Mouse (Mus musculus) myocyte (in vitro differentiated cells): ENCODE results near the gene Ebi3. TPM values are rescaled to one million over a fixed set of nuclear protein-coding genes. Genes with fewer than 3 reads are reported as not detected.

ENCODE experiments used
- H3K27me3 ChIP-seq: one replicate; pipeline ENCODE4 v1.6.1; 2011; ENCODE audit not compliant: control insufficient read depth, insufficient read depth, insufficient read length
- H3K36me3 ChIP-seq: one replicate; pipeline ENCODE4 v1.6.1; 2011; ENCODE audit not compliant: control insufficient read depth, insufficient read depth
- H3K4me2 ChIP-seq: one replicate; pipeline ENCODE4 v1.6.1; 2011; ENCODE audit warnings: low read depth, control low read depth
- H3K4me3 ChIP-seq: one replicate; pipeline ENCODE4 v1.5.1; 2011; ENCODE audit warnings: mild to moderate bottlenecking, control low read depth, moderate library complexity
- H3K79me2 ChIP-seq: one replicate; pipeline ENCODE4 v1.6.1; 2011; ENCODE audit not compliant: control insufficient read depth, insufficient read depth
- H3ac ChIP-seq: one replicate; pipeline ENCODE4 v1.6.1; 2011; ENCODE audit not compliant: control insufficient read depth, insufficient read length
- CEBPB ChIP-seq: IDR thresholded peaks from 2 replicates; pipeline ENCODE4 v1.6.1; 2011; ENCODE audit warnings: mild to moderate bottlenecking, moderate library complexity; ENCODE audit not compliant: poor library complexity, insufficient read depth, severe bottlenecking
- E2F4 ChIP-seq: IDR thresholded peaks from one replicate; pipeline ENCODE4 v1.6.1; 2011; ENCODE audit warnings: mild to moderate bottlenecking, control low read depth, moderate library complexity; ENCODE audit not compliant: insufficient read depth
- MAX ChIP-seq: IDR thresholded peaks from one replicate; pipeline ENCODE4 v1.6.1; 2011; ENCODE audit warnings: low read depth, mild to moderate bottlenecking, control low read depth
- MYOD1 ChIP-seq, 3 experiments: IDR thresholded peaks; one replicate each; pipeline ENCODE4 v1.6.1; 2011; ENCODE audit warnings: control low read depth in 2 of 3, low read depth in 2 of 3, mild to moderate bottlenecking in 2 of 3, moderate library complexity in 1 of 3; ENCODE audit not compliant: insufficient read length in 2 of 3, control insufficient read depth in 1 of 3
- MYOG ChIP-seq, 3 experiments: IDR thresholded peaks; one replicate each; pipeline ENCODE4 v1.6.1; 2011; ENCODE audit warnings: control low read depth in 2 of 3, low read depth in 2 of 3, mild to moderate bottlenecking in 2 of 3; ENCODE audit not compliant: insufficient read length in 2 of 3, control insufficient read depth in 1 of 3, insufficient read depth in 1 of 3
- POLR2A ChIP-seq: IDR thresholded peaks from one replicate; pipeline ENCODE4 v1.6.1; 2011; ENCODE audit warnings: low read depth, mild to moderate bottlenecking, control low read depth, moderate library complexity; ENCODE audit not compliant: insufficient read length
- POLR2AphosphoS2 ChIP-seq: IDR thresholded peaks from one replicate; pipeline ENCODE4 v1.6.1; 2011; ENCODE audit warnings: low read depth, control low read depth; ENCODE audit not compliant: insufficient read length
- REST ChIP-seq: IDR thresholded peaks from one replicate; pipeline ENCODE4 v1.6.1; 2011; ENCODE audit warnings: mild to moderate bottlenecking, control low read depth, moderate library complexity; ENCODE audit not compliant: insufficient read depth, insufficient read length
- SRF ChIP-seq: IDR thresholded peaks from one replicate; pipeline ENCODE4 v1.6.1; 2011; ENCODE audit warnings: low read depth; ENCODE audit not compliant: control insufficient read depth, insufficient read length
- TCF12 ChIP-seq: IDR thresholded peaks from one replicate; pipeline ENCODE4 v1.6.1; 2011; ENCODE audit warnings: mild to moderate bottlenecking, control low read depth; ENCODE audit not compliant: poor library complexity, insufficient read depth, severe bottlenecking
- TCF3 ChIP-seq: IDR thresholded peaks from one replicate; pipeline ENCODE4 v1.6.1; 2011; ENCODE audit warnings: low read depth, control low read depth; ENCODE audit not compliant: insufficient read length
- USF1 ChIP-seq: IDR thresholded peaks from one replicate; pipeline ENCODE4 v1.6.1; 2011; ENCODE audit warnings: low read depth, mild to moderate bottlenecking, control low read depth, moderate library complexity
- polyA plus RNA-seq: library from polyadenylated mRNA; unstranded; fragments of >200 nt; fragmentation: generic; extraction: Trizol; gene quantifications from one replicate; pipeline ENCODE4 v1.2.1, GENCODE M21; 2012; ENCODE audit warnings: missing spikeins

Gene Ebi3
- polyA plus RNA-seq, 1 experiment: not detected

- H3K4me3 ChIP-seq: no peak overlapping the region
- no peak for TF ChIP-seq MYOG (IDR thresholded peaks at IDR 0.05; ENCODE audit: control insufficient read depth in 1 of 3, insufficient read depth in 1 of 3, insufficient read length in 2 of 3, low read depth in 2 of 3)
- no peak for TF ChIP-seq SRF
- no peak for TF ChIP-seq POLR2AphosphoS2
- TF ChIP-seq E2F4: no peak
- TF ChIP-seq REST: no peak
- TF ChIP-seq TCF3: no peak
- TF ChIP-seq CEBPB: no peak
- no peak for TF ChIP-seq POLR2A
- no peak for TF ChIP-seq USF1
- TF ChIP-seq MAX: no peak
- no peak for TF ChIP-seq MYOD1 (IDR thresholded peaks at IDR 0.05; ENCODE audit: control insufficient read depth in 1 of 3, insufficient read length in 2 of 3, low read depth in 2 of 3)
- TF ChIP-seq TCF12: no peak
- H3K27me3 ChIP-seq: peaks cover 2% of the 10 kb centered on the region
- H3ac ChIP-seq: no peak overlapping the region
- peaks cover 3% of the 10 kb centered on the region for H3K79me2 ChIP-seq
- peaks cover 10% of the 10 kb centered on the region for H3K36me3 ChIP-seq
- H3K4me2 ChIP-seq: no peak overlapping the region
Observed at GRCm38 (mm10) chr17:55964996-55965395, 12.6 kb downstream of the Ebi3 start.

GRCm38 (mm10) chr17:55967186-55967585, 14.7 kb downstream of the Ebi3 start:
- Histone ChIP-seq H3K79me2 (no peaks in the 10 kb centered on the region), H3ac (no peak overlapping the region), H3K36me3 (peaks cover 10% of the 10 kb centered on the region), H3K4me3 (no peak overlapping the region), H3K27me3 (peaks cover 17% of the 10 kb centered on the region), H3K4me2 (no peak overlapping the region)
- TF ChIP-seq MYOD1 (IDR thresholded peaks at IDR 0.05; ENCODE audit: control insufficient read depth in 1 of 3, insufficient read length in 2 of 3, low read depth in 2 of 3) (no peak), REST (no peak), POLR2A (no peak), TCF3 (no peak), TCF12 (no peak), USF1 (no peak), MAX (no peak), MYOG (IDR thresholded peaks at IDR 0.05; ENCODE audit: control insufficient read depth in 1 of 3, insufficient read depth in 1 of 3, insufficient read length in 2 of 3, low read depth in 2 of 3) (no peak), POLR2AphosphoS2 (no peak), E2F4 (no peak), CEBPB (no peak), SRF (no peak)

- Histone ChIP-seq H3K36me3 (peaks cover 10% of the 10 kb centered on the region), H3K4me2 (no peak overlapping the region), H3ac (no peak overlapping the region), H3K4me3 (no peak overlapping the region), H3K79me2 (no peaks in the 10 kb centered on the region), H3K27me3 (peaks cover 17% of the 10 kb centered on the region)
- TF ChIP-seq POLR2A (no peak), TCF3 (no peak), TCF12 (no peak), POLR2AphosphoS2 (no peak), MYOD1 (IDR thresholded peaks at IDR 0.05; ENCODE audit: control insufficient read depth in 1 of 3, insufficient read length in 2 of 3, low read depth in 2 of 3) (no peak), E2F4 (no peak), MAX (no peak), SRF (no peak), MYOG (IDR thresholded peaks at IDR 0.05; ENCODE audit: control insufficient read depth in 1 of 3, insufficient read depth in 1 of 3, insufficient read length in 2 of 3, low read depth in 2 of 3) (no peak), USF1 (no peak), CEBPB (no peak), REST (no peak)
Observed at GRCm38 (mm10) chr17:55968210-55968609, 15.8 kb downstream of the Ebi3 start.

GRCm38 (mm10) chr17:55969560-55969959, 17.1 kb downstream of the Ebi3 start:
- Histone ChIP-seq H3K36me3 (peaks cover 5% of the 10 kb centered on the region), H3K4me3 (no peak overlapping the region)

More at GRCm38 (mm10) chr17:55969560-55969959, 17.1 kb downstream of the Ebi3 start:
- Histone ChIP-seq H3K79me2 (no peaks in the 10 kb centered on the region), H3K4me2 (no peak overlapping the region), H3K27me3 (peaks cover 17% of the 10 kb centered on the region), H3ac (no peak overlapping the region)
- TF ChIP-seq POLR2A (no peak), USF1 (no peak), TCF3 (no peak), SRF (no peak), CEBPB (no peak), MAX (no peak), MYOG (IDR thresholded peaks at IDR 0.05; ENCODE audit: control insufficient read depth in 1 of 3, insufficient read depth in 1 of 3, insufficient read length in 2 of 3, low read depth in 2 of 3) (no peak)
